ENCODE assay signal across 10 mouse cellular contexts in genomic region chr3:20655345-20655744, GRCm38 (mm10).
DNase-seq lines count a peak whose midpoint lies in the region; ATAC-seq and TF ChIP-seq lines count a peak whose summit lies in the region.
"Had no signal": no experiment of that assay in that cellular context is flagged by ENCODE, and none has a peak within 500 bp of the region (broad histone marks: within the 10 kb centered on the region; RNA-seq: fewer than 3 reads in every experiment).

No protein-coding gene starts in this region.

- no peaks in the 10 kb centered on the region; the same call in 1 of the 2 replicates for H3K4me1 ChIP-seq in heart, adult 2 months (ENCODE audit: control insufficient read depth, insufficient read depth, low read length)
- peaks cover 7% of the 10 kb centered on the region for H3K4me1 ChIP-seq in midbrain, embryonic 16.5 days (ENCODE audit: control insufficient read depth, insufficient read depth, low read length)
- peaks cover 6% of the 10 kb centered on the region for H3K4me1 ChIP-seq in neural tube, embryonic 15.5 days
- H3K4me1 ChIP-seq: heart, embryonic 15.5 days; megakaryocyte, embryonic 14.5 days had no signal

- peak; percentile 89 for TF ChIP-seq CTCF in heart, adult 2 months (IDR thresholded peaks at IDR 0.05)

- DNase-seq in heart, adult 2 months = no peak
- no peak for DNase-seq in heart, adult 11 months
- peak; percentile 6 for DNase-seq in thymus, postnatal 0 days (ENCODE audit: low spot score)
- DNase-seq in thymus, postnatal 10 days (ENCODE audit: low spot score in 2 of 2) = no peak
- peak; percentile 17 to 63 for DNase-seq in frontal cortex, postnatal 36 days (ENCODE audit: low spot score in 2 of 2)
- no peak for DNase-seq in urinary bladder, postnatal 25 days (ENCODE audit: low spot score)

- TF ChIP-seq POLR2A in heart, adult 2 months (IDR thresholded peaks at IDR 0.05; ENCODE audit: insufficient read depth, low read depth, low read length) = no peak

- H3K27ac ChIP-seq in heart, adult 2 months = no peak overlapping the region
- no peak overlapping the region for H3K27ac ChIP-seq in midbrain, embryonic 16.5 days (ENCODE audit: low read length)
- no peak overlapping the region for H3K27ac ChIP-seq in neural tube, embryonic 15.5 days (replicated peaks)
- H3K27ac ChIP-seq: heart, embryonic 15.5 days had no signal

- H3K79me2 ChIP-seq in heart, adult 2 months (replicated peaks; ENCODE audit: control insufficient read depth, insufficient read depth, low read length) = no peaks in the 10 kb centered on the region

- no peak overlapping the region for H3K4me3 ChIP-seq in heart, adult 2 months
- H3K4me3 ChIP-seq in midbrain, embryonic 16.5 days (ENCODE audit: low read depth, low read length) = no peak overlapping the region
- no peak overlapping the region for H3K4me3 ChIP-seq in neural tube, embryonic 15.5 days (replicated peaks)
- H3K4me3 ChIP-seq: heart, embryonic 15.5 days; megakaryocyte, embryonic 14.5 days had no signal

- H3K9me3 ChIP-seq in midbrain, embryonic 16.5 days (replicated peaks; ENCODE audit: control insufficient read depth, low read length, poor library complexity, severe bottlenecking) = no peaks in the 10 kb centered on the region
- H3K9me3 ChIP-seq in neural tube, embryonic 15.5 days (replicated peaks) = no peaks in the 10 kb centered on the region
- H3K9me3 ChIP-seq: heart, embryonic 15.5 days; megakaryocyte, embryonic 14.5 days had no signal

- intact Hi-C loops in heart, adult 2 months (cut with DNase I) = loop anchor here (1.0 to 10.0 kb wide), 4 partner anchors 1280 to 1537 kb away; partner anchors contain the start of gene Tbl1xr1

- WGBS in heart, adult 2 months = 11% methylated on average over 1 of the region's 1 CpGs
- WGBS in midbrain, embryonic 16.5 days = 0% methylated on average over 1 of the region's 1 CpGs
- WGBS in neural tube, embryonic 15.5 days = 8% methylated on average over 1 of the region's 1 CpGs

- H3K36me3 ChIP-seq in heart, adult 2 months (ENCODE audit: control insufficient read depth, insufficient read depth, low read length) = no peaks in the 10 kb centered on the region
- no peaks in the 10 kb centered on the region for H3K36me3 ChIP-seq in midbrain, embryonic 16.5 days (ENCODE audit: control insufficient read depth, insufficient read depth, low read length)
- H3K36me3 ChIP-seq in neural tube, embryonic 15.5 days = no peaks in the 10 kb centered on the region
- H3K36me3 ChIP-seq: heart, embryonic 15.5 days had no signal

- no peak for TF ChIP-seq EP300 in heart, adult 2 months (IDR thresholded peaks at IDR 0.05; ENCODE audit: insufficient read depth, low read depth, low read length)

- no peaks in the 10 kb centered on the region for H3K27me3 ChIP-seq in heart, adult 2 months (ENCODE audit: control insufficient read depth, insufficient read depth, low read length)
- no peaks in the 10 kb centered on the region for H3K27me3 ChIP-seq in midbrain, embryonic 16.5 days (ENCODE audit: control insufficient read depth, insufficient read depth, low read depth, low read length)
- H3K27me3 ChIP-seq in neural tube, embryonic 15.5 days (replicated peaks) = no peaks in the 10 kb centered on the region
- H3K27me3 ChIP-seq: heart, embryonic 15.5 days; megakaryocyte, embryonic 14.5 days had no signal

- no peak overlapping the region for H3K9ac ChIP-seq in heart, adult 2 months (ENCODE audit: low read depth, low read length)
- no peak overlapping the region for H3K9ac ChIP-seq in midbrain, embryonic 16.5 days (ENCODE audit: low read depth, low read length)
- H3K9ac ChIP-seq in neural tube, embryonic 15.5 days (replicated peaks) = no peak overlapping the region
- H3K9ac ChIP-seq: heart, embryonic 15.5 days had no signal

- no peak overlapping the region for H3K4me2 ChIP-seq in midbrain, embryonic 16.5 days (ENCODE audit: low read length)
- no peak overlapping the region for H3K4me2 ChIP-seq in neural tube, embryonic 15.5 days
- H3K4me2 ChIP-seq: heart, embryonic 15.5 days had no signal

- ATAC-seq in midbrain, embryonic 16.5 days = 0 out of 2 replicates have a peak, but pooled peaks have one; percentile 32
- no peak; the same call in 1 of the 2 replicates for ATAC-seq in neural tube, embryonic 15.5 days (ENCODE audit: low FRiP score)

Comparison
In these comparisons a context has a peak if more than half of its experiments do, and no peak if none do; other contexts are left out.
1. DNase-seq: peak in thymus, postnatal 0 days (single experiment) and frontal cortex, postnatal 36 days (2 of 2); none in heart, adult 2 months (0 of 2), heart, adult 11 months (single experiment), thymus, postnatal 10 days (0 of 2) and urinary bladder, postnatal 25 days (single experiment).